Mouse (Mus musculus) retina, embryonic 14.5 days (tissue): Measurements from ENCODE around the gene Chrd.
A peak's percentile ranks its signal among the peaks of the same experiment; 100 is the strongest.

Source experiments
- DNase-seq: peaks from one replicate; pipeline ENCODE4 v3.0.0-alpha.2; 2015; ENCODE audit warnings: low spot score

The Chrd gene

GRCm38 (mm10) chr16:20732925-20733730 lies at the start of gene Chrd:
Chrd (plus strand) TSS chr16:20733127.
- peak; percentile 72 for DNase-seq

DNA sequence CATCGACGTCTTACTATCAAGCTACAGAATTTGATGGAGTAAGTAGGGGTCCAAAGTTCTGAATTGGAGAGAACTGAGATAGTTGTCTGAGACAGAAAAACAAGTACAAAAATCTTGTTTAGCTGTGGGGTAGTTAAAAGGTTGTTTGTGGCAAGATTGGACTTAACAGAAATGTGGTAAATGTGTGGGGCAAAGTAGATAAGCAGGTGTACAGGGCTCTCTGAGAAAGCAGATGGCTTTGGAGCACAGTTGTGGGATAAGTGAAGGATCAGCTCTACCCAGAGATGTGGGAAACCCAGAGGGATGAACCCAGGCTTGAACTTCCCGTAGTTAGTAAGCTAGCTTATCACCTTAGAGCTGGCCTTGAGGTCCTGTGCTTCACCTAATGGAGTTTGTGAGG lies 42.2 kb upstream of the Chrd start:
- DNase-seq: no peak

- DNase-seq: no peak
These were observed 41.3 kb upstream of the Chrd start for GRCm38 (mm10) chr16:20691617-20692016.

GRCm38 (mm10) chr16:20692241-20692965 lies 40.5 kb upstream of the Chrd start:
- no peak for DNase-seq

DNA sequence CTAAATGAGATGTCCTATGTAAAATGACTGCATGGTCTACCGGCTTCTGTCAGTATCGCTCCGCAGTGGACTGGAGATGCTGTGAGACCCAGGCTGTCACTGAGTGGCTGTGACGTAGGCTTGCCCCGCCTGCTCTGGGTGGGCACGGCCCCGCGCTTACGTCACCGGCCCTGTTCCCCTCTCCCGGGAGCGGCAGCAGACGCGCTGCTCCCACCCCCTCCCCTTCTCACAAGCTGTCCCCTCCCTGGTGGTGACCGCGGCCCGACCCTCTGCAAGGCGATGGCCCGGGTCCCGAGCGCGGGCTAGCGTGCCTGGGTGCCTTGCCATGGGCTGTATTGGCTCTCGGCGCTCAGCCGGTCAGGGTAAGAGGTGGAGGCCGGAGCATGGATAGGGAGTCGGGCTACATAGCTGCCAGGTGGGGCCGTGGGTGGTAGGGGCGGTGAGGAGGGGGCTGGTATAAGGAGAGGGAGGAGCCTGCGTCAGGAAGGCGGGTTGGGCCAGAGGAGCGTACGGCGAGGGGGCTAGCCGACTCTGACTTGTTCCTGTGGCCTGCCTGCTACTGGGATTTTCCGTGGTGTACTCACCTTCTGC lies 39.7 kb upstream of the Chrd start, which contains the start of gene Fam131a:
Gene Fam131a, plus strand, starts transcription at position 131 of the 591 bp plus-strand sequence.
- DNase-seq: peak; percentile 94

GRCm38 (mm10) chr16:20694781-20695180 lies 38.1 kb upstream of the Chrd start:
- no peak for DNase-seq

GRCm38 (mm10) chr16:20695622-20696323 lies 37.2 kb upstream of the Chrd start:
- DNase-seq: peak; percentile 81

- no peak for DNase-seq
These were observed 33.7 kb upstream of the Chrd start for GRCm38 (mm10) chr16:20699266-20699665.

DNA sequence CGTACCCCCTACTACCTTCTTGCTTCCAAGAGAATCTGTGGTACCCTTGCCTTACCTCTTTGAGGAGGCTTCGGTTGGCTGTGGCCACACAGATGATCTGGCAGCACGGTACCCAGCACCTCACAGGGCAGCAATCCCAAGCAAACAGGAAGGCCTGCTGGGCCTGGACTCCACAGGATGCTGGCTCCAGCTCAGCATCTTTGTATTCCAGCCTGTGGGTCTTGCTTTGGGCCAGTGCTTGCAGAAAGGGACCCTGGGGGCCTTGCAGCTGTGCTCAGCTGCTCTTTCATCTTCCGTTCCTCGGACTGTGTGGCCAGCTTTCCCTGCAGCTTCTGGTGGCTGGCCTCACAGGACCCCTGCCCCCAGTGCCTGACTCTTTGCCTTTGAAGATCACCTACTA lies 32.9 kb upstream of the Chrd start:
- no peak for DNase-seq

DNA sequence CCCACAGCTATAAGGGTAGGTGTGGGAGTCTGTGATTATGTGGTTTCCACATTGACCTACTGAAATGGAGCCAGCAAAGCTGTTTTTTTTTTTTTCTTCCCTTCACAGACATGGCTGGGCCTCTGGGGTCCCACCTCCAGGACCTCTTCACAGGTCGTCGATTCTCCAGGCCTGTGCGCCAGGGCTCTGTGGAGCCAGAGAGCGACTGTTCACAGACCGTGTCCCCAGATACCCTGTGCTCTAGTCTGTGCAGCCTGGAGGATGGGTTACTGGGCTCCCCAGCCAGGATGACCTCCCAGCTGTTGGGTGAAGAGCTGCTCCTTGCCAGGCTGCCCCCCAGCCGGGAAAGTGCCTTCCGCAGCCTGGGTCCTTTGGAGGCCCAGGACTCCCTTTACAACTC lies 31.6 kb upstream of the Chrd start:
- no peak for DNase-seq

DNA sequence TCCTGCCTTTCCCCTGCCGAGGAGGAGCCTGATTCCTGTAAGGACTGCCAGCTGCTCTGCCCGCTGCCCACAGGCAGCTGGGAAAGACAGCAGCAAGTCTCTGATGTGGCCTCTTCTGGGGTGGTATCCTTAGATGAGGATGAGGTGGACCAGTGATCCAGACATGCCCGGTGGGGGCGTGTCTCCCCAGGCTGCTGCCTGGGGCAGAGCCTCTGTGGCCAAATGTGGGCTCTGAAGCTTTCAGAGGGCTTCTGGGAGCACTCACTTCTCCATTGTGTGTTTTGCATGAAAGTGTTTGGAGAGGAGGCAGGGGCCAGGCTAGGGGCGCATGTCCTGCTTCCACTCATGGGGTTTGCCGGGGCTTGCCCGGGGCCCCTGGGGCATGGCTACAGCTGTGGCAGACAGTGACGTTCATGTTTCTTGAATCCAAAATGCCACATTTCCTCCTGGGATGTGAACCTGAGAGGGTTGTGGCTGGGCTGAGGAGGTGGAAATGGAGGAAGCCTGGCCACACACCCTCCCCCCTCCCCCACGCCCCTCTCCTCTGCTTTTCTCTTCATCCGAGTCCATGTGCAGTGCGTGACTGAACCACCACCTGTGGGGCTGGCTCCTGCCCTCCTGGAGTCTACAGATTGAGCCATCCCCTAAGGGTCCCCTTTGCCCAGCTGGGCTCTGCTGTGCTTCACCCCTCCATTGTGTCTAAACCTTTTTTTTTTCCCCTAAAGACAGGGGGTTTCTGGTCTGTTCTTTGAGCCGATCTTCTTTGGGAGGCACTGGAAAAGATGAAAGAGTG lies 31.0 kb upstream of the Chrd start:
- DNase-seq: no peak

GRCm38 (mm10) chr16:20702522-20702893 lies 30.4 kb upstream of the Chrd start:
- peak; percentile 84 for DNase-seq

DNA sequence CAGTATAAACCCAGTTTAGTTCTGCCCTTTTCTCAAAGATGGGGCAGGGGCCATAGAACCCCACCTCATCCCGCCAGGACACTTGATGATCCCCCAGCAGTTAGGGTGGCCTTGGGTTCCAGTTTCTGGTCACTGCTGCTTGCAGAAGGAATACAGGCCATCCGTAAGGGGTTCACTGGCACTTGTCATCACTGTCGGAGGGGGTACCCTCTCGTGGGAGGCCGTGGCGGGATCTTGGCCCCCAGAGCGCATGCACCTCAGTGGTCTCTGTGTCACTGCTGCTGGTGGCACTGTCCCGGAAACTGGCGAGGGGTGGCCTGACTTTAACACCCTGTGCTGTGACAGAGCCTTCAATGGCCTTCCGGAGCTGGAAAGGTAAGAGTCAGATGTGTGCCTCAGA lies 29.9 kb upstream of the Chrd start:
- no peak for DNase-seq

GRCm38 (mm10) chr16:20703699-20704400 lies 29.1 kb upstream of the Chrd start:
- no peak for DNase-seq

DNA sequence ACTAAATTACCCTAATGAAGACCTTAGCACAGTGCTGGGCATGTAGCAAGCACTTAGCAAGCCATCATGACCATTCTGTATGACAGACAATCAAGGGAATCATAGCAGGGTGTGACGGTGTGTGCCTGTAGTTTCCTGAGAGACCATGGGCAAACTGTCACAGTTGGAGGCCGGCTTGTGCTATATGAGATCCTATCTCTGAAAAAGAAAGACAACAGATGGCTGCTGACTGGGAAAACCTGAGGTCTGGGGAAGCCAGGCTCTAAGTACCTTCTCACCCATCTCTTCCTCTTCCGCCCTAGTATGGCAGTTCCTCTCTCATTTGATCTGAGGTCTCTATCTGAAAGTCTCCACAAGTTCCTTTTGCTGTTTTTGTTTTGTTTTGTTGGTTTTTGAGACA lies 27.1 kb upstream of the Chrd start:
- DNase-seq: no peak

GRCm38 (mm10) chr16:20706407-20707055 lies 26.4 kb upstream of the Chrd start:
- DNase-seq: no peak

- DNase-seq: no peak
These were observed 24.5 kb upstream of the Chrd start for GRCm38 (mm10) chr16:20708220-20708938.

DNA sequence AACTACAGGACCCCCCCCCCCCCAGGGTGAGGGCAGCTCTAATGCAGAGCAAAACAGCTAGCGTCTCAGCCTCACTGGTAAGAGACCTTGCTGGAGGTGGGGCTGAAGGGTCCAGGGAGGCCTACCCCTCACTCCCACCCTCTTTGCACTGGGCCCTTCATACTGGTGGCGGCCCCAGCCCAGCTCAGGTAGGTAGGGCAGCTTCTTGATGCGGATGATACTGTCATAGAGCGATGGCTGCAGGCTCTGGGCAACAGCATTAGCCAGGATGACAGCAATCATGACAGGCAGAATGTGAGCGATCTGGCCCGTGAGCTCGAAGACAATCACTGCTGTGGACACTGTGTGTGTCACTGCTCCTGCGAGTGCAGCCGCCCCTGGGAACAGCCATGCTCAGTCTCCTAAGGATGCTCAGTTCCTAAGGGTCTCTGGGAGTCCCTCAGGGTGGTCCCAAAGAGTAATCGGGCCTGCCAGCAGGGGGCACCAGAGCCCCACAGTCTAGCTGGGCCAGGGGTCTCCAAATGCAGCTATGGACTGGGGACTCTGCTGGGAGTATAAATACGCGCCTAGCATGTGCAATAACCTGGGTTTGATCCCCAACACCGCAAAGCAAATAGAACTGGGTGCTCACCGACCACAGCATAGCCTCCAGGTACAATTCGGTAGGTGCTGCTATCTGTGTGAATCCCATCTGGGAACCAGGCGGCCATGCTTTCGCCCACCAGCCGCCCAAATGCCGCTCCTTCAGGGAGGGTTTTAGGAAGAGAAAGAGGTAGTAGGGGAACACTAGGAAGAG lies 23.8 kb upstream of the Chrd start:
- peak; percentile 85 for DNase-seq

DNA sequence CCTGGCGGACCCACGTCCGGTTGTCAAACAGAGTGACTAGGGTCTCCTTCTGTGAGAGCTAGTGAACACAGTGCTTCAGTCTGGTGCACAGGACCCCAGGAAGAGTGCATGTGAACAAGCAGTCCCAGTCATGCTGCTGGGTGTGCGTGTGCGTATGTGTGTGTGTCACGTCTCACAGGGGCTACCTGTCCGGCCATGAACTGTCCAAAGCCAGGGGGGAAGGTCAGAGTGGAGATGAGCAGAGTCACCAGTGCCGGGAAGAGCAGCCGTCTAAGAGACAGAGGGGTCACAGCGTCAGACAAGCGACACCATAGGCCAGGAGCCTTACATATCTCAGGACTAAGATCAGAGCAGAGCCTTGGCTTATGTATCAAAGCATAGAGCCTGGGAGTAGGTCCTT lies 22.6 kb upstream of the Chrd start:
- DNase-seq: no peak
